Mouse (Mus musculus) neutrophil, adult 83 days (primary cell): ENCODE results near the gene Llcfc1. TPM values are rescaled to one million over a fixed set of nuclear protein-coding genes. Genes with fewer than 3 reads are reported as not detected.

ENCODE experiments used
- total RNA-seq, 2 experiments: library from RNA; stranded (reverse); gene quantifications; one replicate each; pipeline ENCODE4 v1.2.4; 2023

The Llcfc1 gene
- total RNA-seq: not detected

DNA sequence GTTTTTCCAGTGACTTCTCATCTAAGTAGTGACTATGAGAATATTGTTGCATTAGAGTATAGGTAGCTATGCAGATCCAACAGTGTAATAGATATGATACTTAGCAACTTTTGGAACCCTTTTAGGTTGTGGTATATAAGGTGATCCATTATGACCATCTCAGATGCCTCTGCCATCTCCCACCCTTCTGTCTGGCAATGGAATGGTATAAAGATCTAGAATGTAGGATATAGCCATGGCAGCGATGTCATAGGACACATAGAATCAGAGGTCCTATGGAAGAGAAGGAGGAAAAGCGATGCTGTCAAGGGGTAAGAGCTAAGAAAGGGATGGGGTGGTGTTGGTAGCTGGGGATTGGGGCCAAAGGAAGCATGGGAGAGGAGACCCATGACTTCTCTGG, at the start of gene Llcfc1:
Gene Llcfc1 (plus strand): TSS at position 301 of the 400 bp plus-strand sequence.

DNA sequence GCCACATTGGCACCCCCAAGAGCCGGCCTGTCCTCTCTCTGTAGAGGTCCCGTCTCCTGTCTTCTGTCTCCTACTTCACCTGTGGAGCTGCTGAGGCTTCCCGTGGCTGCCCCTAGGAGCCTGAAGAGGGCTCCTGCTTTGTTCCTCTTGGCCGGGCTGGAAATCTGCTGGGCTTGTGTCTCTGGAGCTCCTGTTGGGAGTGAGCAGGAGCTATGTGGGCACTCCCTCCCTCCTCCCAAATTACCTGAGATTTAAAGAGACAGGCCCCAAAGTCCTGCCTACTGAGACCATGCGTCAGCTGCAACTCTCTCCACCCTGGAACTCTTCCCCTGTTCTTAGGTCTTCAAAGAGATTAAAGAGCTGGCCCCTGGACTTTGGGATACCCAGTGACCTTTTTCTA, 48.1 kb upstream of the Llcfc1 start, which contains the start of gene Trpv6:
Gene Trpv6 (minus strand): TSS at position 228 of the 400 bp plus-strand sequence.

DNA sequence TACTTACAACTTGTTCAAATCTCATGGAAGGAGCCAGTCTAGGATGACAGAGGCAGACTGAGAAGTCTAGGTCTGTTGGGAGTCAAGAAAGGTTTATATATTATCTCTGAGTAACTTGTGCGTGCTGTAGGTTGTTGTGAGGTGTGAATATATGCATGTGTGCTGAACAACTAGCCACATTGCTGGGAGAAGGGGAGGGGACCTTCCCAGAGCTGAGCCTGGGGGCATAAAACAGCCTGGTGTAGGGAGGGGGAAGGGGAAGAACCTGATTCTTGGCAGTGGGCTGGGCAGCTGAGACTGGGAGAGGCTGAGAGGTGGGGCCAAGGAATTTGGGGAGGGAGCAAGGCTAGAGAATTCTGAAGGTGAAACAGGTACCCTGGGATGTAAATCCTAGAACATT, 3.6 kb upstream of the Llcfc1 start, which contains the start of gene Trpv5:
Gene Trpv5 (minus strand): TSS at position 101 of the 400 bp plus-strand sequence.

DNA sequence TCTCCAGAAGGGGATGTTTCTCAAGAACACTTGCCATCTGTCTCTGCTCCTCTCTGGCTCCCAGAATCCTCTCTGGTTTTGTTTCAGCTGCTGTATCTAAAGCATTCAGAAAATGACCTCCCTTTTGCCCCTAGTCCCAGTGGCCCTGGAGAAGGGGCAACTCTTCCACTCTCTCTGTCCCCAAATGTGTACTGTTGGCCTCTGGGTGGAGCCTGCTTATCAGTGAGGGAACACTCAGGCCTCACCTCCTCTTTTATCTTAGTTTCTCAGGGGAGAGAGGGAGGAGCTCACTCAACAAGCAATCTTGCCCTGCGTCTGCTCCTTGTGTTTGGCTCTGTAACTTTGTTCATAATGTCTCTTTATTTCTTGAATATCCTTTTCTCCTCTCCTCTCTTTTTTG, 19.9 kb downstream of the Llcfc1 start, which contains the start of gene Kel:
Gene Kel (minus strand): TSS at position 217 of the 400 bp plus-strand sequence.

Other genes with a start within 250 kb of the Llcfc1 start
- not detected for gene Gm10334, start 238.3 kb upstream of the Llcfc1 start, total RNA-seq
- gene Prss1, start 225.5 kb upstream of the Llcfc1 start, total RNA-seq: not detected
- under 1 TPM in 1 of 2 experiments, not detected in 1; 0.53 TPM for gene Prss2, start 162.6 kb upstream of the Llcfc1 start, total RNA-seq
- gene Ephb6, start 78.9 kb upstream of the Llcfc1 start, total RNA-seq: 1 to 10 TPM in 1 of 2 experiments, under 1 TPM in 1; 0.20 to 1.5 TPM
- gene Trpv6, start 48.0 kb upstream of the Llcfc1 start, total RNA-seq: not detected
- gene Trpv5, start 3.7 kb upstream of the Llcfc1 start, total RNA-seq: not detected
- 10 to 100 TPM; 32.9 to 46.7 TPM for gene Kel, start 19.9 kb downstream of the Llcfc1 start, total RNA-seq
- gene Olfr459, start 90.7 kb downstream of the Llcfc1 start, total RNA-seq: not detected
- gene Pip, start 163.1 kb downstream of the Llcfc1 start, total RNA-seq: not detected
- gene Sval2, start 168.6 kb downstream of the Llcfc1 start, total RNA-seq: not detected